ENCODE assay signal across 9 mouse cellular contexts in the genomic region with DNA sequence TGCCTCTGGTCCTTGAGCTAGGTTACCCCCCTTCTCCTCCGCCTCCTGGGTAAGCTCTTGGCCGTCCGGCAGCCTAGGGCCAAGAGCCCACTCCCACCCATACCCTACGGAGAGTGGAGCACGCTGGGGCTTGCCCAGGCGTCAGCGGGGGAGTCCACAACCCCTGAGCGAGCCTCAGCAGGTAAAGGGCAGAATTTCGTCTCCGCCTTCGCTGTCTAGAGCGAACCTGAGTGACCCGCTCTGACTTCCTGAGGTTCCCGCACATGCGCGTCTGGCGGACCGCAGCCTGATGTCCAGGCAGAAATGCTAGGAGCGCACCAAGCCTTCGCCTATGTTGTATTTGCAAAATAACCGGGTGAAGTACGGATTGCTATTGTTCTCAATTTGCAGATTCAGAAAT. TPM values are rescaled to one million over a fixed set of nuclear protein-coding genes. Genes with fewer than 3 reads are reported as not detected.
DNase-seq lines count a peak whose midpoint lies in the region; TF ChIP-seq lines count a peak whose summit lies in the region.
"Had no signal": no experiment of that assay in that cellular context is flagged by ENCODE, and none has a peak within 500 bp of the region (broad histone marks: within the 10 kb centered on the region; RNA-seq: fewer than 3 reads in every experiment).

No protein-coding gene starts in this region.

- no peaks in the 10 kb centered on the region for H3K9me3 ChIP-seq in hindbrain, embryonic 10.5 days
- no peaks in the 10 kb centered on the region for H3K9me3 ChIP-seq in midbrain, embryonic 10.5 days (replicated peaks)

- peak overlapping the region; percentile 30 for H3K4me3 ChIP-seq in kidney, adult 2 months (ENCODE audit: insufficient read depth, low read depth, low read length)
- H3K4me3 ChIP-seq in bone marrow macrophage, adult 2 months (ENCODE audit: insufficient read depth, low read length): peak overlapping the region; percentile 35
- H3K4me3 ChIP-seq in hindbrain, embryonic 10.5 days: peak overlapping the region; percentile 42
- peak overlapping the region; percentile 44 for H3K4me3 ChIP-seq in midbrain, embryonic 10.5 days

- 13% methylated on average over 22 of the region's 22 CpGs for whole genome bisulfite sequencing in kidney, adult 2 months
- 16% methylated on average over 22 of the region's 22 CpGs for WGBS in hindbrain, embryonic 10.5 days
- 21% methylated on average over 22 of the region's 22 CpGs for WGBS in midbrain, embryonic 10.5 days

- no peak overlapping the region for H3K27ac ChIP-seq in kidney, adult 2 months (ENCODE audit: insufficient read depth, low read depth, low read length)
- no peak overlapping the region for H3K27ac ChIP-seq in bone marrow macrophage, adult 2 months (ENCODE audit: insufficient read depth, low read depth, low read length)
- H3K27ac ChIP-seq in hindbrain, embryonic 10.5 days: no peak overlapping the region
- H3K27ac ChIP-seq in midbrain, embryonic 10.5 days (replicated peaks): no peak overlapping the region
- H3K27ac ChIP-seq: macrophage had no signal

- TF ChIP-seq CTCF in kidney, adult 2 months (conservative IDR thresholded peaks at IDR 0.05; ENCODE audit: insufficient read depth, insufficient read length, low read depth, low read length): no peak
- no peak for TF ChIP-seq CTCF in bone marrow macrophage, adult 2 months (IDR thresholded peaks at IDR 0.05; ENCODE audit: low read depth, low read length)

- no peak for DNase-seq in kidney, adult 2 months
- no peak for DNase-seq in kidney, adult 11 months
- DNase-seq in hindbrain, embryonic 10.5 days (ENCODE audit: low spot score): peak; percentile 27
- no peak for DNase-seq in midbrain, embryonic 10.5 days (ENCODE audit: low spot score)
- no peak for DNase-seq in layer of hippocampus, postnatal 36 days
- no peak for DNase-seq in cerebellum, adult 9-10 months
- no peak for DNase-seq in frontal cortex, postnatal 36 days (ENCODE audit: low spot score in 2 of 2)

- H3K36me3 ChIP-seq in kidney, adult 2 months (ENCODE audit: control insufficient read depth, insufficient read depth, low read length): no peaks in the 10 kb centered on the region
- no peaks in the 10 kb centered on the region for H3K36me3 ChIP-seq in hindbrain, embryonic 10.5 days
- no peaks in the 10 kb centered on the region for H3K36me3 ChIP-seq in midbrain, embryonic 10.5 days

- H3K4me1 ChIP-seq in kidney, adult 2 months (ENCODE audit: control insufficient read depth, insufficient read depth, low read length): peaks cover 8% of the 10 kb centered on the region; the same call in 1 of the 2 replicates
- peaks cover 41% of the 10 kb centered on the region for H3K4me1 ChIP-seq in bone marrow macrophage, adult 2 months (ENCODE audit: control insufficient read depth, insufficient read depth, low read length)
- peaks cover 62% of the 10 kb centered on the region for H3K4me1 ChIP-seq in hindbrain, embryonic 10.5 days (replicated peaks)
- H3K4me1 ChIP-seq in midbrain, embryonic 10.5 days: peaks cover 46% of the 10 kb centered on the region

- no peaks in the 10 kb centered on the region for H3K27me3 ChIP-seq in kidney, adult 2 months (replicated peaks; ENCODE audit: control insufficient read depth, insufficient read depth, low read length)
- peaks cover 90% of the 10 kb centered on the region for H3K27me3 ChIP-seq in hindbrain, embryonic 10.5 days (ENCODE audit: insufficient read depth, poor library complexity, severe bottlenecking)
- peaks cover 97% of the 10 kb centered on the region for H3K27me3 ChIP-seq in midbrain, embryonic 10.5 days (ENCODE audit: low read depth, poor library complexity, severe bottlenecking)

- TF ChIP-seq POLR2A in kidney, adult 2 months (IDR thresholded peaks at IDR 0.05; ENCODE audit: low read depth, low read length): no peak
- no peak for TF ChIP-seq POLR2A in bone marrow macrophage, adult 2 months (IDR thresholded peaks at IDR 0.05; ENCODE audit: borderline replicate concordance, low read depth, low read length)

RNA-seq across cellular contexts. Expression of a gene that starts 6.2 kb away (rescaled TPM):
- polyA plus RNA-seq in kidney, adult 2 months (2012; rRNA removed): 1.7 and 4.6 TPM in 2 replicates
- 42.1 and 44.3 TPM in 2 replicates for polyA plus RNA-seq in bone marrow macrophage, adult 2 months (2012; ENCODE audit: insufficient read depth, insufficient read length, missing spikeins)
- 0.06 and 0.08 TPM in 2 replicates for polyA plus RNA-seq in hindbrain, embryonic 10.5 days (2016; fragmentation: Nextera tagmentation; extraction: Ambion mirVana)
- polyA plus RNA-seq in midbrain, embryonic 10.5 days (2016; fragmentation: Nextera tagmentation; extraction: Ambion mirVana): not detected in 2 replicates
- total RNA-seq in layer of hippocampus, postnatal 36 days (2021): not detected

RNA-seq across cellular contexts. Expression of a gene that starts 45.0 kb away (rescaled TPM):
- polyA plus RNA-seq in kidney, adult 2 months (2012; rRNA removed): 10.3 and 10.6 TPM in 2 replicates
- polyA plus RNA-seq in bone marrow macrophage, adult 2 months (2012; ENCODE audit: insufficient read depth, insufficient read length, missing spikeins): 26.2 and 28.0 TPM in 2 replicates
- 176 and 179 TPM in 2 replicates for polyA plus RNA-seq in hindbrain, embryonic 10.5 days (2016; fragmentation: Nextera tagmentation; extraction: Ambion mirVana)
- polyA plus RNA-seq in midbrain, embryonic 10.5 days (2016; fragmentation: Nextera tagmentation; extraction: Ambion mirVana): 178 and 181 TPM in 2 replicates
- total RNA-seq in layer of hippocampus, postnatal 36 days (2021): 1 to 10 TPM; 7.8 to 8.1 TPM

RNA-seq across cellular contexts. Expression of a gene that starts 55.4 kb away (rescaled TPM):
- polyA plus RNA-seq in kidney, adult 2 months (2012; rRNA removed): 10.1 and 10.6 TPM in 2 replicates
- 2.8 and 3.2 TPM in 2 replicates for polyA plus RNA-seq in bone marrow macrophage, adult 2 months (2012; ENCODE audit: insufficient read depth, insufficient read length, missing spikeins)
- 4.7 and 4.8 TPM in 2 replicates for polyA plus RNA-seq in hindbrain, embryonic 10.5 days (2016; fragmentation: Nextera tagmentation; extraction: Ambion mirVana)
- polyA plus RNA-seq in midbrain, embryonic 10.5 days (2016; fragmentation: Nextera tagmentation; extraction: Ambion mirVana): 2.4 and 2.8 TPM in 2 replicates
- 10 to 100 TPM; 43.8 to 45.6 TPM for total RNA-seq in layer of hippocampus, postnatal 36 days (2021)
